Mouse (Mus musculus): ENCODE data around the gene Olfr828. TPM values are rescaled to one million over a fixed set of nuclear protein-coding genes. Genes with fewer than 3 reads are reported as not detected.

Olfr828 gene
- total RNA-seq (2017): not detected in 2 replicates

- no peak for ATAC-seq (ENCODE audit: extremely low read depth, insufficient number of reproducible peaks, low FRiP score, poor library complexity, severe bottlenecking)
Measured at GRCm38 (mm10) chr9:18819426-18819825, at the start of gene Olfr828. Gene Olfr828, minus strand, starts transcription at chr9:18819526.

- no peak for ATAC-seq (ENCODE audit: extremely low read depth, insufficient number of reproducible peaks, low FRiP score, poor library complexity, severe bottlenecking)
Measured at GRCm38 (mm10) chr9:18854633-18855032, 35.3 kb upstream of the Olfr828 start, which contains the start of gene Olfr829. Gene Olfr829, plus strand, starts transcription at chr9:18854933.

GRCm38 (mm10) chr9:18785316-18785715 is 34.0 kb downstream of the Olfr828 start:
- ATAC-seq (ENCODE audit: extremely low read depth, insufficient number of reproducible peaks, low FRiP score, poor library complexity, severe bottlenecking): no peak

GRCm38 (mm10) chr9:18779476-18779875 is 39.9 kb downstream of the Olfr828 start:
- ATAC-seq (ENCODE audit: extremely low read depth, insufficient number of reproducible peaks, low FRiP score, poor library complexity, severe bottlenecking): no peak

GRCm38 (mm10) chr9:18778981-18779380 is 40.3 kb downstream of the Olfr828 start:
- no peak for ATAC-seq (ENCODE audit: extremely low read depth, insufficient number of reproducible peaks, low FRiP score, poor library complexity, severe bottlenecking)

Other genes with a start within 250 kb of the Olfr828 start
- gene Muc16, start 145.0 kb downstream of the Olfr828 start, total RNA-seq (2017): not detected in 2 replicates
- gene Olfr24, start 55.5 kb downstream of the Olfr828 start, total RNA-seq (2017): 0.37 TPM in 1 of 2 replicates, not detected in the other
- not detected in 2 replicates for gene Olfr829, start 35.4 kb upstream of the Olfr828 start, total RNA-seq (2017)
- 0.37 TPM in 1 of 2 replicates, not detected in the other for gene Olfr830, start 55.2 kb upstream of the Olfr828 start, total RNA-seq (2017)
- gene Olfr832, start 117.6 kb upstream of the Olfr828 start, total RNA-seq (2017): not detected in 2 replicates
- gene Olfr834, start 168.5 kb upstream of the Olfr828 start, total RNA-seq (2017): not detected in 2 replicates
- 0.23 TPM in 1 of 2 replicates, not detected in the other for gene Olfr835, start 213.2 kb upstream of the Olfr828 start, total RNA-seq (2017)

All from neutrophil, adult 5-6 weeks (primary cell).